Mouse (Mus musculus): ENCODE measurements around the gene Olfr1082. TPM values are rescaled to one million over a fixed set of nuclear protein-coding genes. Genes with fewer than 3 reads are reported as not detected.
"Not testable (repeated sequence)": the region's sequence is repeated elsewhere in the genome, so short reads cannot be mapped to it uniquely, and the experiment has no call there.

The Olfr1082 gene
- total RNA-seq (2021) = not detected
- long read RNA-seq, experiment 1 = 0 reads
- long read RNA-seq, experiment 2 = 0 reads

- H3K4me3 ChIP-seq; H3K27ac ChIP-seq; DNase-seq (ENCODE audit: low spot score in 2 of 2): not testable (repeated sequence)
These were observed at the start of gene Olfr1082 for GRCm38 (mm10) chr2:86598866-86599265. Gene Olfr1082 (minus strand): TSS chr2:86598966.

- H3K4me3 ChIP-seq = not testable (repeated sequence)
These were observed 40.9 kb upstream of the Olfr1082 start, which contains the start of gene Olfr1084 for GRCm38 (mm10) chr2:86639625-86640024. Gene Olfr1084 (minus strand): TSS chr2:86639725.

GRCm38 (mm10) chr2:86558135-86558534, 40.6 kb downstream of the Olfr1082 start, which contains the start of gene Olfr1080:
Gene Olfr1080 (minus strand): TSS chr2:86558235.
- not testable (repeated sequence) for DNase-seq (ENCODE audit: low spot score in 2 of 2); H3K27ac ChIP-seq; H3K4me3 ChIP-seq

More at GRCm38 (mm10) chr2:86639625-86640024, 40.9 kb upstream of the Olfr1082 start, which contains the start of gene Olfr1084:
- not testable (repeated sequence) for H3K27ac ChIP-seq; DNase-seq (ENCODE audit: low spot score in 2 of 2)

Other genes starting within 250 kb of the Olfr1082 start
- not detected for gene Olfr1055, start 248.7 kb downstream of the Olfr1082 start, total RNA-seq (2021)
- gene Olfr1056, start 236.5 kb downstream of the Olfr1082 start, total RNA-seq (2021) = not detected
- not detected for gene Olfr1057, start 220.6 kb downstream of the Olfr1082 start, total RNA-seq (2021)
- gene Olfr1058, start 210.4 kb downstream of the Olfr1082 start, total RNA-seq (2021) = not detected
- not detected for gene Olfr1061, start 184.9 kb downstream of the Olfr1082 start, total RNA-seq (2021)
- gene Olfr1062, start 172.2 kb downstream of the Olfr1082 start, total RNA-seq (2021) = not detected
- not detected for gene Olfr1065, start 148.4 kb downstream of the Olfr1082 start, total RNA-seq (2021)
- not detected for gene Olfr1066, start 142.7 kb downstream of the Olfr1082 start, total RNA-seq (2021)
- not detected for gene Olfr228, start 111.6 kb downstream of the Olfr1082 start, total RNA-seq (2021)
- not detected for gene Olfr1076, start 90.5 kb downstream of the Olfr1082 start, total RNA-seq (2021)
- gene Olfr1079, start 56.5 kb downstream of the Olfr1082 start, total RNA-seq (2021) = not detected
- gene Olfr1080, start 40.7 kb downstream of the Olfr1082 start, total RNA-seq (2021) = not detected
- gene Olfr1084, start 40.8 kb upstream of the Olfr1082 start, total RNA-seq (2021) = not detected
- gene Olfr1085, start 63.1 kb upstream of the Olfr1082 start, total RNA-seq (2021) = not detected
- not detected for gene Olfr1086, start 81.1 kb upstream of the Olfr1082 start, total RNA-seq (2021)
- gene Olfr1087, start 99.4 kb upstream of the Olfr1082 start, total RNA-seq (2021) = not detected
- not detected for gene Olfr1089, start 134.7 kb upstream of the Olfr1082 start, total RNA-seq (2021)
- not detected for gene Olfr1090, start 160.0 kb upstream of the Olfr1082 start, total RNA-seq (2021)
- gene Olfr1093, start 183.5 kb upstream of the Olfr1082 start, total RNA-seq (2021) = not detected
- gene Olfr141, start 211.1 kb upstream of the Olfr1082 start, total RNA-seq (2021) = not detected
- gene Olfr1094, start 225.7 kb upstream of the Olfr1082 start, total RNA-seq (2021) = not detected

All from layer of hippocampus, adult 2 months (tissue).